Mouse (Mus musculus) activated CD4-positive, CD25-positive, alpha-beta regulatory T cell, adult 9 weeks (primary cell): Measurements from ENCODE around the gene Gm3047. TPM values are rescaled to one million over a fixed set of nuclear protein-coding genes. Genes with fewer than 3 reads are reported as not detected.

Source experiments
- polyA plus RNA-seq: library from polyadenylated mRNA; unstranded; fragments of 100-300 nt; shearing (Covaris generic); gene quantifications from one replicate; pipeline ENCODE4 v1.2.1, GENCODE M21; 2017

Gm3047 gene
- polyA plus RNA-seq, result not detected

GRCm38 (mm10) chr14:4555105-4555504 lies at the start of gene Gm3047:
Gene Gm3047 (plus strand): TSS chr14:4555405.

Other genes with a start within 250 kb of the Gm3047 start
- gene Gm3149, start 238.1 kb upstream of the Gm3047 start, polyA plus RNA-seq, result not detected
- 3.4 TPM for gene 2610042L04Rik, start 220.6 kb upstream of the Gm3047 start, polyA plus RNA-seq
- not detected for gene Gm3159, start 157.9 kb upstream of the Gm3047 start, polyA plus RNA-seq
- gene Gm3164, start 140.0 kb upstream of the Gm3047 start, polyA plus RNA-seq, result 3.0 TPM
- 1.8 TPM for gene Gm3173, start 124.4 kb upstream of the Gm3047 start, polyA plus RNA-seq
- gene Gm3182, start 73.7 kb upstream of the Gm3047 start, polyA plus RNA-seq, result not detected
- not detected for gene Gm8159, start 76.9 kb downstream of the Gm3047 start, polyA plus RNA-seq
- gene Gm3239, start 108.8 kb downstream of the Gm3047 start, polyA plus RNA-seq, result not detected
- gene Gm7876, start 153.8 kb downstream of the Gm3047 start, polyA plus RNA-seq, result not detected
- 2.0 TPM for gene Gm3252, start 171.4 kb downstream of the Gm3047 start, polyA plus RNA-seq
- gene Gm9602, start 220.9 kb downstream of the Gm3047 start, polyA plus RNA-seq, result not detected